Mouse (Mus musculus) erythroblast, adult 5-6 weeks (primary cell): ENCODE measurements around the gene Snai3. TPM values are rescaled to one million over a fixed set of nuclear protein-coding genes. Genes with fewer than 3 reads are reported as not detected.

Experiments used
- ATAC-seq: replicated peaks from 2 replicates; pipeline ENCODE4 v1.8.0; 2016; ENCODE audit warnings: moderate number of reproducible peaks, mild to moderate bottlenecking, moderate TSS enrichment, inconsistent platforms; ENCODE audit not compliant: poor library complexity, low FRiP score, severe bottlenecking
- total RNA-seq, 2 experiments: library from RNA; stranded (forward) in 1 of 2; stranded (reverse) in 1 of 2; fragments of 150-400 nt in 1 of 2; fragments of 200-764, 138-1000 nt in 1 of 2; gene quantifications; 2 replicates each; pipeline versions ENCODE4 v1.2.3 to v1.2.4; 2015 to 2017; ENCODE audit warnings: low replicate concordance in 2 of 2

Gene Snai3
- total RNA-seq, 2 experiments from 2014 or later: not detected

- no peak for ATAC-seq
These were observed 27.9 kb downstream of the Snai3 start, which contains the start of gene Cyba for GRCm38 (mm10) chr8:122432443-122433268. Gene Cyba (minus strand): TSS chr8:122432930.

GRCm38 (mm10) chr8:122431694-122432442 lies 28.7 kb downstream of the Snai3 start:
- ATAC-seq: no peak

GRCm38 (mm10) chr8:122430646-122431045 lies 29.9 kb downstream of the Snai3 start:
- no peak for ATAC-seq

GRCm38 (mm10) chr8:122430058-122430636 lies 30.4 kb downstream of the Snai3 start:
- no peak for ATAC-seq

- no peak for ATAC-seq
These were observed 32.4 kb downstream of the Snai3 start for GRCm38 (mm10) chr8:122428163-122428562.

GRCm38 (mm10) chr8:122427607-122428006 lies 32.9 kb downstream of the Snai3 start:
- ATAC-seq: no peak

- ATAC-seq: no peak
These were observed 34.4 kb downstream of the Snai3 start for GRCm38 (mm10) chr8:122426145-122426544.

- no peak for ATAC-seq
These were observed 36.9 kb downstream of the Snai3 start for GRCm38 (mm10) chr8:122423659-122424058.

GRCm38 (mm10) chr8:122423217-122423616 lies 37.3 kb downstream of the Snai3 start:
- no peak for ATAC-seq

GRCm38 (mm10) chr8:122421376-122422070 lies 39.0 kb downstream of the Snai3 start, which contains the start of gene Il17c:
Gene Il17c (plus strand): TSS chr8:122422020.
- no peak for ATAC-seq

GRCm38 (mm10) chr8:122419881-122420555 lies 40.5 kb downstream of the Snai3 start:
- no peak for ATAC-seq

GRCm38 (mm10) chr8:122415554-122415953 lies 45.0 kb downstream of the Snai3 start:
- no peak for ATAC-seq

- ATAC-seq: no peak
These were observed 46.2 kb downstream of the Snai3 start for GRCm38 (mm10) chr8:122414311-122414710.

GRCm38 (mm10) chr8:122407678-122408077 lies 52.9 kb downstream of the Snai3 start:
- ATAC-seq: no peak

GRCm38 (mm10) chr8:122405146-122405805 lies 55.3 kb downstream of the Snai3 start:
- no peak for ATAC-seq
